Mouse (Mus musculus) mature B cell (primary cell): ENCODE data around the gene Nav2.

Experiments
- in situ Hi-C: fragments of 300-500 bp; cut with MboI; formaldehyde crosslinking; loops from 2 replicates; pipeline ENCODE4 v1.14.3; 2019

The Nav2 gene

DNA sequence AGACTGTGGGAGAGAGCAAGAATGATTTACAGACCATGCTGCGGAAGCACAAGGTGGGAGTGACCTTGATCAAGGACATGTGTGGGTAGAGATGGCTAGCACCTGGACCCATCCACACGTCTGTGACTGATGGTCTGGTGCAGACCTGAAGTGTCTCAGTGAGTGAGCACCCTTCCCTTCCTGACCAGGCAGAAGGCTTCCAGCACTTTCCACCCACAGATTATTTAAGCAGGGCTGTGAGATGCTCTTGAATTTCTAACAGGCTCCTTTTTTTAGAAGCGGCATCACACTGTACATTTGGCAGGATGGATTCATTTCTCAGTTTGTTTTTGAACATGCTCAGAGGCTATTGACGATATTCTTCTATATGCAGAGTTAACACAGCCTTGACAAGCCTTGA is 369.2 kb downstream of the Nav2 start:
- in situ Hi-C loops: no loop called here

DNA sequence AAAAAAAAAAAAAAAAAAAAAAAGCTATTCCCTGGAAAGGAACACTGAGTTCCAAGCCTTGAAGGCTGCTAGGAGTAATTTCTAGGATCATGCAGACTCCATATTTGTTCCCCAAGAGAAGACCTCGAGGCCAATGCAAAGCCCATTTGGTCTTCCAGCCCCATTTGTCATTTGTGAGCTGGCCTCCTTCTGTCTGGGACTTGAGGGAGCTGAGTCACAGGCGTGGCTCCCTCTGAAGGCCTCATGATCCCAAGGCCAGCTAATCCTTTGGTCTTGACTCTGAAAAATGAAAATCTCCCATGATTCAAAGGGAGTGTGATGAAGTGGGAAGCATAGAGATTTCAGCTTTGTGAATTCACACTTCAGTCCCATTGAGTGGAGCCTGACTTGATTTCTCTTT is 370.0 kb downstream of the Nav2 start:
- in situ Hi-C loops: no loop called here

DNA sequence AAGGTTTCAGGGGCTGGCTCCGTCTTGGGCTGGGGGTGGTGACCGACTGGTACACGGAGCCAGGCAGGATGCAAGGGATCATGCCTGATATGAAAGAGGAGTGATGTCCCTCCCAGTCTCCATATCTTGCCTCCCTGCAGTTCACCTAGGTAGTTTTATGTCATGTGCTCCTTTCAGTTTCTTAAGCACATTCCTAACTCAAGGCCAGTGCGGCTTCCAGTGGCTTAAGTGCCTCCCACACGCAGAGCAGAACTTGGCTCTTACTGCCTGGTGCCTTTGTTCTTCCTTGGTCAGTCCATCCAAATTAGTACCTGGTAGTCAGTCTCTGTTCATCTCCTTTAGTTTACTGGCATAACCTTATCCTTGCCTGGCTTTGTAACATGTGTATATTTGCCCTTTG is 371.9 kb downstream of the Nav2 start:
- in situ Hi-C loops: no loop called here

DNA sequence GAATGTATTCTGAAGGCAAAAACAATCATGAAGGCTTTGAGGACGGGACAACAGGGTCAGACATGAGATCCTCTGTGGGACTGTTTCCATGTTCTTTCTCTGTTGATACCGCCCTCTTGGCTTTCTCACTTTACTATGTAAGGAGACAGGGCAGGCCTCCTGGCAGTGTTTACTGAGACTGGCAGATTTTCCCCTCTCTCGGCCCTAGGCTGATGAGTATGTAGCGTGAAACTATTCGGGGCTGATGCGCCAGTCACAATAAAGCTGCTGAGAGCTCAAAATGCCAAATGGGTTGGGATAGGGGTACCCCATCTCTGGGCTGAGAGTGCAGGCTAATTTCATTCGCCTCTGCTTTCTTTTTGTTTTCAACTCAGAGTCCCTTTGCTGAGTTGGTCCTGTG is 373.9 kb downstream of the Nav2 start:
- in situ Hi-C loops: no loop called here

DNA sequence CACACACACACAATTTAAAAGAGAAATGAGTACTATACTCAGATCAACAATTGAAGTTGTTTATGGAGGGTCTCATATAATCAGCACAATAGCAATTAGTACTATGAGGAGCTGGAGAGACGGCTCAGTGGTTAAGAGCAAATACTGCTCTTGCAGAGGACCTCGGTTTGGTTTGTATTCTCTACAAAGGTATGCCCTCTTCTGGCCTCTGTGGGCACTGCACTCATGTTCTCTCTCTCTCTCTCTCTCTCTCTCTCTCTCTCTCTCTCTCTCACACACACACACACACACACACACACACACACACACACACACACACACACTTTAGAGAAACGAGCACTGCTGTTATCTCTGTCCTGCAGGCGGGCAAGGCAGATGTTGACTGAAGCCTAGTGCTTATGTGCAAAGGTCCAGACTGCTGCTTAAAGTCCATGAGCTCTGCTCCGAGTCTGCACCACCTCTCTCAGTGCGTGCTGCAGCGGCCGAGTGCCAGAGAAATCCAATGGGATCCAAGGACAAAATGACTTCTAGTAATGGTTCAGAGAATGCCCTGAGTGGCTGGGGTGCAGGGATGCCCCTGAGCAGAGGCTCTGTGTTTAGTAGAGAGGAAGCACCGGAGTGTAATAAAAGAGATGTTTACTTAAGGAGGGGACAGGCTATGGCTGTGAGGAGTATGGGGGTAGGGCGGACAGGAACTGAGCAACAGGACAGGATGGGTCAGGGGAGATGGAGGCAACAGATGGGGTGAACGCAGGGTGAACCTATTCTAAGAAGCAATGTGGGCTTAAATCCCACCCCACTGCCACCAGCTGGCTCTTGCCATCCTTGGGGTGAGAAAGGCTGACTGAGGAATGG is 375.2 kb downstream of the Nav2 start:
- in situ Hi-C loops: no loop called here

DNA sequence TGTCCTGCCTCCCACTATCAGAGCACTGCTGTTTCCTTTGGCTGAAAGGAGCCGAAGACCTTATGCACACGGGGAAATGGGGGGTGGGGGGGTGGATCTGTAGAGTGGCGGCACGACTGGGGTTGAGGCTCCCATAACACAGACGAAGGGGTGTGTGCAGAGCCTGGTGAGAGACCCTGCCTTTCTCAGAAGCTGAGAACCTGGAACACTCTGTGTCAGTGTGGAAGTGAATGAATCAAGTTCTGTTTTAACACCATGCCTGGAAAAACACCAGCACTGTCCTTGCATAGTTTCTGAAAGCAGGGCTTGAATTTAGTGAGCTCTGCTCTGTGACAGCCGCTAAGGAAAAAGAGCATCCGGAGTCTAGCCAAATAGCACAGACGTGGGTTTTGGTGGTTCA is 379.7 kb downstream of the Nav2 start:
- in situ Hi-C loops: no loop called here

DNA sequence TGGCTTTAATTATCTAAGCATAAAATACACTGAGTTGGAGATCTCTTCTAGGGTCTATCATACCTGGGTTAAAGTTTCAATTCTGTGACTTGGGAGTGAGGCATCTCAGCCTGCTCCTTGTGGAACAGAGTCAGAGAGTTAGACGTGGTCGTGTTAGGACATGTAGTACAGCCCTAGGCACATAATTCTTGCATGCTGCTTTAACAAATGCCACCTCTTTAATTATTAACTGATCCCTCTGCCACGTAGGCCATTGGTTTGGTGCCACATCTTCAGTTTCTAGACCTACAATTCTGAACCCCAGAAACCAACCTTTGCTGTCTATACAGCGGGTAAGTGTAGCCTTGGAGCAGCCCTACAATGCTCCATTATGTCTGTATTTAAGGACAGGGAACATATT is 381.8 kb downstream of the Nav2 start:
- in situ Hi-C loops: no loop called here

DNA sequence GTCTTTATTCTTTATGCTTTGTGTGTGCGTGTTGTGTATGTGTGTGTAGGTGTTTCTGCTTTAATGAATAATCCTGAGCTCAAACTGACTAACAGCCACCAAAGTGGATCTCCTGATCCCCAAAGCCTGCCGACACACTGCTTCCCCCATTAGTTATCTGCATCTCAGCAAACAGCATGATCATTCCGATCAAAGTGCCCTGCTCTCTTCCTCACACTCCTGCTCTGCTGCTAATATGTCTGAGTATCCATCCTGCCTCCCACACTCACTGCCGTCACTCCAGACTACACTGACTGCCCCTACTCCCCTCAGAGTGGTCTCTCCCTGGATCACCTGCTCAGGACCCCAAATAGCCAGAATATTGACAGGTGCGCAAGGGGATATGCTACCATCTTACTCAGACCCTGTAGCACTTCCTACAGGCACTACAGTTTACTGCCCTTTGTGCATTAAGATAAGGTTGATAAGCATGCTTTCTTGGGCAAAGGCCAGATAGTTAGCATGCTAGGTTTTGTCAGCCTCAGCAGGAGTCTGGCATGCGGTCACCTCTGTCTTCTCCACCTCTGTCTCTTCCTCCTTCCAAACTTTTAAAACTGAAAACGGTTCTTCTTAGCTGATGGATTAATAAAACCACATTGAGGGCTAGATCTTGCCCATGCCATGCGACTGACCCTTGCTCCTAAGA is 382.8 kb downstream of the Nav2 start:
- in situ Hi-C loops: no loop called here

DNA sequence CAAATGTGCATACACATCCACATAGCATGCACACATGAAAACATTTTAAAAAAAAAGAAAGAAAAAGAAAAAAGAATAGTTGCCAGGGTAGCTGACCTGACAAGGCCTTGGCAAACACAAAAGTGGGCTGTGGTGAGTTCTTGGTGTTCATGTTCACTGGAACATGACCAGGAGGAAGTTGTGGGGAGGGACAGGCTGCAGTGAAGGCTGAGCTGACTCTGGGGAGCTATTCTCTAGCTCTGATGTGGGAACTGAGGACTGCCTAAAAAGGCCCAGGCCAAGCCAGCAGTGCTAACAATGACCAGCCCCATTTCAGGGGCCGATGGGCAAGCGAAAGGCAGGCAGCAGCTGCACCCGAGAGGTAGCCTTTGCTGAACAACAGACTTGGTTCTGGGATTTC is 388.6 kb downstream of the Nav2 start:
- in situ Hi-C loops: no loop called here

DNA sequence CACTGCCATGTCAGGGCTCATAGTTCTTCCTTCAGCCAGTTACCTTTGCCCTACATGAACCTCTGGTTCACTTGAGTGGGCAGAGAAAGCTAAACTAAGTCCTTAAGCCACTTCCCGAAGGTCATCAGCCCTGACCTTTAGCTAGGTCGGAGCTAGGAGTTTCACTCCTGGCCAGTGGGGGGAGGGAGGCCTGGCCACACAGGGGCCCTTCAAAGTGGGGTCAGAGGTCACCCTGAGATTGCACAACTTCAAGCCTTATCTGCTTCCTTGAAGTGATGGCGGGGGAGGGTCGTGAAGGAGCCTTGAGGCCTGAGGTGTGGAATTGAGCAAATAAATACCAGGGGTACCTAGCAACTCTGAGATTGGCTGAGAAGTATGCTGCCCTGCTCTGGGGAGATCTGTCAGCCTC is 389.9 kb downstream of the Nav2 start:
- in situ Hi-C loops: no loop called here

DNA sequence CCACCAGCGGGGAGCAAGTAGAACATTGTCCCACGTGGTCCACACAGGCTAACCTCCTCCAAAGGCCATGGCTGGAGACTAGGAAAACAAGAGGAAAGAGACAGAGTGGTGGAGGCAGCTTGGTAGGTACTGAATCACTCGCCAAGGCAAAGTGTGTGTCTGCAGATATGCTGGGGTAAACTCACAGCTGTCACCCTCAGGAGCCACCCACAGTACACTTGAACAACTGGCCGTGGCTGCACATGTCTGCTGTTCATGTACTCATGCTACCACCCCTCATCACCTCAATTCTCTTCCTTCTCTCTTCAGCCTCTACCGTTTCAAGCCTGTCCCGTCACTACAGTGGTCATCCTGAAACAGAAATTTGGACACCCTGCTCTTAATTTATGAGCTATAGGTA is 393.0 kb downstream of the Nav2 start:
- in situ Hi-C loops: no loop called here

DNA sequence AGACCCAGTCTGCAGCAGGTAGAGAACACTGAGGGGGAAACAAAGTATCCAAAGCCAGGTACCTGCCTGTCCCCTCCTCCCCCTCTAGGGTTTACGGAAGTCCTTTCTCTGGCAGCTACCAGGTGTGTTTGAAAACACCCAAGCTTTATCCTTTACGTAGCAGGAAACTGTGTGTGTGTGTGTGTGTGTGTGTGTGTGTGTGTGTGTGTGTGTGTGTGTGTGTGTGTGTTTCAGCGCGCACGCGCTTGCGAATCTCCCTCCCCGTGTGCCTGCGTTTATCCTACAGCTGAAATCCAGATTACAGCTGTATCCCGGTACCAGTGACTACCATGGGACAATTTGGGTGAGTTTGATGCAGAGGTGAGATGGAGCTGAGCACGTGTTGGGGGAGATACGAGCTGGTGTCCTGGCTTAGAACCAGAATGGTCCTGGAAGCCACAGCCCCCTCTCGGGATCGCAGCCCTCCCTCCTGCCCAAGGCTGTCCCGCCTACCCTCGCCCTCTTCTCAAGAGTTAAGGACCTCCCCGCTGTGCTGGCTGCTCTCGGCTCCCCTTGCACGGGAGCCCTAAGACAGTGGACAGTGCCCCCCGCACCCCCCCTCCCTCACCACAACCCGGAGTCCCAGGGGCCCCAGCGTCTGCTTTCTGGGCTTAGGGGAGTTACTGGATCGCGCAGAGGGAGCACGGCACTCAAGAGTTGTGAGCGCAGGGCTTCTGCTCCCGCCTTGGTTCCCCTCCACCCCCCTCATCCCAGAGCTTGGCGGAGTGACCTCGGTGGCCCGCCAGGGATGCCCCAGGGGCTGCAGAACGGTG is 395.3 kb downstream of the Nav2 start:
- in situ Hi-C loops: no loop called here

DNA sequence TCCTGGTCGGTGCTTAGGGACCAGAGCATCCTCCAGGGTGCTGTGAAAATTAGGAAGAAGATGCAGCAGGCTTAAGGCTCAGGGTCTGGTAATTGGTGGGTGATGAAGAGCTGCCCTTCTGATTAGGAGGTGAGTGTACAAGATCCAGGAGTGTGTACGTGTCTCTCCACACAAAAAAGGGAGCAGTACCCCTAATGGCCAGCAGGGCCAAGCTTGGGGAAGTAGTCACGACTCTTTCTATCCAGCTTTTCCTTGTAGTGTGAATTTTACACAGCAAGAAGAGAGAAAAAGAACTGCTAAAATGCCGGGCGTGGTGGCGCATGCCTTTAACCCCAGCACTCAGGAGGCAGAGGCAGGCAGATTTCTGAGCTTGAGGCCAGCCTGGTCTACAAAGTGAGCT is 399.2 kb downstream of the Nav2 start:
- in situ Hi-C loops: no loop called here

DNA sequence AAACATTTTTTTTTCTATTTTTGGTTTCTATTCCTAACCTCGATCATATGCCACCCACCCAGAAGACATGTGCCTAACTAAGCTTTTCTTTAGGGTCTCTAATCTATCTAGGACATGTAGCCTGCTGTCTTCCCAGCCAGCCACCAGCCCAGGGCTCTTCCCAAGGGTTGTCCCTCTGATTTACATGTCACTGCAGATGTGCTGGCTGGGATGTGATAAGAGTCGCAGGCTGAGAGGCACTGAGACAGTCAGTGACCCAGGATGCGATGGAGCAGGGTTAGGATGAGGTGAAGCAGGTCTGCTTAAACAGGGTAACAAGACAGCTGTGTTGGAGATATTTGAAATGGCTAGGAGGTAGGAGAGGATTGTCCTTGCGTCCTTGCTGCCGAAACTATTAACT is 401.2 kb downstream of the Nav2 start:
- in situ Hi-C loops: no loop called here

DNA sequence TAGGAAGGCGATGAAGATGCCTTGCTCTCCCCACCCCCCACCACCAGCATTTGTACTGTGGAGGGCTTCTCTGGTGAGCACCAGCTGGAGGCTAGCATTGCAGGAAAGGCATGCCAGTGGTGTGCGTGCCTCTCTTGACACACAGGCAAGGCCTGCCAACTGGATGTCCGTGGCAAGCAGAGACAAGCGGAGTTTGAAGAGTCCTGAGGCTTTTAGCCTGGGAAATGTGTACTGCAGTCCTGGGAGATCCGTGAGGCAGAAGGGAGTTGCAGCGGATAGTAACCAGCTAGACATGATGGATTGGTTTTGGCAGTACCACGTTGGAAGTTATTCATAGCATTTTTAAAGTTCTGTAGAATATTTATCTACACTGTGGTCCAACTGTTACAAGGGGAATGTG is 405.4 kb downstream of the Nav2 start:
- in situ Hi-C loops: no loop called here

DNA sequence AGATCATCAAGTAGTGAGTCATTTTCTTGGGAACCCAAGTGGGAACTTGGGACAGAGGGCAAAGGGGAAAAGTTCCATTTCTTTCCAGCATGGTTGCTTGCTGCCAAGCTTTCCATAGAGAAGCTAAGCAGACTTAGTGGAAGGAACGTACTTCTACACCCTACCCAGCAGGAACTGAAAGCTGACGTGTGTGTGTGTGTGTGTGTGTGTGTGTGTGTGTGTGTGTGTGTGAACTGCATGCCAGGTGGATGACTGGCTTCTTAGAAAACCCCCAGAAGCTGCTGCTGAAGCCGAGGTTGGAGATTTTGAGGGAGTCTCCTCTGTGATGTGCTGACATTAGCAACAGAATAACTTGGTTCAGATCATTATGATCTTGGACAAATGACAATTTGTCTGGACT is 406.5 kb downstream of the Nav2 start:
- in situ Hi-C loops: no loop called here

DNA sequence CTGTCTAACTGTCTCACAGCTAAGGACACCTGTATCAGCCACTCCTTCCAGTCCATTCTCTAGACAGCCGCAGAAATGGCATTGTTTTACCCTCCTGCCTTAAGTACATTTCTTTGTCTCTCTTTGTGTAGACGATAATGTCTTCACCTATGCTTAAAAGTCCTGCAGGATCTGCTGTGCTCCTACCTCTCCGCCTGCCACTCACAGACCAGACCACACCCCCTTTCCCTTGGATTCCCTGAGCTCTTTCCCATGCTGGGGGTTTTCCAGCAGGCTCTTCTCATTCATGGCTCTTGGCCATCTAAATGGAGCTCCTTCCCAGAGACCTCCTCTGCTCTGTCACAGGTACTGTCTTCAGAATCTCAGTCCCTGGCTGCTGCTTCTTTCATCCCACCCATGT is 408.1 kb downstream of the Nav2 start:
- in situ Hi-C loops: no loop called here

DNA sequence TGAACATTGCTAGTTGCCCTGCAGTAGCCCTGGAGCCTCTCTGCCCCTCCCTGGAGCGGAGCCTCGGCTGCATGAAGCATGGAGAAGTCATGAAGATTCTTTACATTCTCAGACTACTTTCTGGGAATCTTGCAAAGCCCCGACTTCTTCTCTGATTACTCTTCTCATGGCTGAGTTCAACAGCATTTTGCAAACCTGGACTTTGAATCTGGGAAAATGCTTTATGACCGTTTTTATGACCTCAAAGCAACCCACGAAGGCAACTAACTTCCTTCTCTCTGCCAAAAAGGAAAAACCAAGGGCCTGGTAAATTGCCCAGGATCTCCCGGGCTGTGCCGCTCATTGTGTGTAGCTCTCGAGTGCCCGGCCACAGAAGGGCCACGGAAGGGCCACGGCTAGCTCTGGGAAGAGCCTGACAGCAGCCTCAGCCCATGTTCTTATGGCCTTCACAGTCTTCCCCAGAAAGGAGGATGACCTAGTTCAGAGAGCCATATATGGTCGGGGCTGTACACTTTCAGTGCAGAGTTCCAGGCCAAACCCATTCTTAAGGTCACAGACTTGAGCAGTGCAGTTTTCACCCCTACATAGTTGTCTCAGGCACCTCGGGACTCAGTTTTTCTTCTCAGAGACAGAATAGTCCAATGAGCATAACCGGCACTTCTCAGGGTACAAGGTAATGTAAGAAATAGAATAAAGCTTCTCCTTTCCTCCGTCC is 409.8 kb downstream of the Nav2 start:
- in situ Hi-C loops: no loop called here

DNA sequence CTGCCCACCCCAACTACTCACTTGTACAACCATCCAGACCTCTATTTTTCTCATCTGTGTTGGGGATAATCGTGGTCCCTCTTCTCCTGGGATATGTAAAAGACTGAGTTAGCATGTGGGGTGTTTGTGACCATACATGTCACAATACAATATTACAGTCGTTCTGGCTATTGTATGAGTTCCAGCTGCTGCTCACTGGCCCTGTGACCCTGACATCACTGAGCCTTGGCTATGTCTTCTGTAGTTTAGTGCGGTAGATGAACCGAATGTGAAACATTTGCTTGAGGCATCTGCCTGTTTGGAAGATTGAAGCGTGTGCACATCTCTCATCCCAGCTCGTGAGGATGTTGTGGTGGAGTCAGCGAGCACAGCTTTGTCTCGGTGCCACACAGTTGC is 410.4 kb downstream of the Nav2 start:
- in situ Hi-C loops: no loop called here

DNA sequence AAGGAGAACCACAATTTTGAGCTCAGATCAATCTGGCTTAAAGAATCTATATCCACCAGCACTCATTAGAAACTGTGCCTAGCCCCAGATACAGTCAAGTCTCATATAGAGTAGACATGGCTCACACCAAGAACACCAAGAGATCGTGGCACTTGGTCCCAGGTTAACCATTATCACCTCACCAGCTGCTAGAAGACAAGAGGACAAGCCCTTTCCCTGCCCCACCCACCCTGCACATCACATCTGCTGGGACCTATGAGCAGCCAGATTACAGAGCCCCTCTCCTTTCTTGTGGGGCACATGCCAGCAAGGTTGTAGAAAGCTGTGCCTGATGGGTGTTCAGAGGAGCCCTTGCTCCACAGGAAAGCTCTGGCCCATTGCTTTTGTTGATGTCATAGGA is 411.5 kb downstream of the Nav2 start:
- in situ Hi-C loops: no loop called here

DNA sequence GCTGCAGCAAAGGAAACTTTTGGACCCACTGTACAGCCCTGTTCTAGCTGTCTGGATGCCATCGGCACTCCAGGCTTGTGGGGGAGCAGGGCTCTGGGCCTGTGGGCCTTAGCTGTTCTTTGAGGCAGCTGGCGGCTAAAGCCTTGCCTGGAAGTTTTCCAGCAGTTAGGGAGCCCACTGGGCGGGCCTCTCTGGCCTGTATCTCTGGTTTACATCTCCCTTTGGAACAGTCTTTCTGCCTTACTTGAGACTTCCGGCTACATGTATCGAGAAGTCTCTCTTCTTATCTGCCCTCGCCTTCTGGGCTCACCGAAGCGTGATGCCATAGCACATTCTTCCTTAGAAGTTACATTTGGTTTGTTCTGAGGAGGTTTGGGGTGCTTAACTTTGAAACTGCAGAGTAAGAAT is 412.6 kb downstream of the Nav2 start:
- in situ Hi-C loops: no loop called here

DNA sequence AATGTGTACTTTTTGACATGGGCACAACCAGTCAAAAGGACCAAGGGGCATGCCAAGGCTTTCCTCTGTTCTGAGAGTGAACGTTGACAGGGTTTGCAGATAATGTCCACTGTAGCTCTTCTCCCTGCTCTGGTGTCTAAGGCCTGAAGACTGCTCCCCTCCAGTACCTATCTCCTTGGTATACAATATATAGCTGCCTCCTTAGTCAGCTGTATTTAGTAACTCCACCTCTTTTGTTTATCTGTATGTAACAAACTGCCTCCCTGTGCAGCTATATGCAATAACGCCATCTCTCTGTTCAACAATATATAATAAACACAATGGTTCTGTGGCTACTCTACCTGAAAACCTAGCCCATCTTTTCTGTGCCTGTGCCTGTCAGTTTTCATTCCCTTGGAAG is 413.7 kb downstream of the Nav2 start:
- in situ Hi-C loops: no loop called here
